Mouse (Mus musculus) liver, embryonic 15.5 days (tissue): Measurements from ENCODE around the gene Cux2. TPM values are rescaled to one million over a fixed set of nuclear protein-coding genes. Genes with fewer than 3 reads are reported as not detected.

Experiments used
- ATAC-seq: fragments of 200-750 bp; cut with Nextera tagmentation; 2 replicates; pipeline ENCODE4 v1.8.0; 2017; ENCODE audit warnings: moderate number of reproducible peaks, mild to moderate bottlenecking, moderate library complexity; ENCODE audit not compliant: insufficient read depth
- H3K27ac ChIP-seq: fragments of 300-500 bp; sonication (generic); replicated peaks from 2 replicates; pipeline ENCODE4 v1.5.1; 2015; ENCODE audit warnings: mild to moderate bottlenecking, inconsistent platforms
- H3K27me3 ChIP-seq: fragments of 300-500 bp; sonication (generic); 2 replicates; pipeline ENCODE4 v1.6.1; 2015; ENCODE audit warnings: mild to moderate bottlenecking, inconsistent platforms
- H3K36me3 ChIP-seq: fragments of 300-500 bp; sonication (generic); replicated peaks from 2 replicates; pipeline ENCODE4 v1.6.1; 2015; ENCODE audit warnings: moderate library complexity, mild to moderate bottlenecking, inconsistent platforms
- H3K4me1 ChIP-seq: fragments of 300-500 bp; sonication (generic); replicated peaks from 2 replicates; pipeline ENCODE4 v1.6.1; 2015; ENCODE audit warnings: inconsistent platforms
- H3K4me2 ChIP-seq: fragments of 300-500 bp; sonication (generic); 2 replicates; pipeline ENCODE4 v1.6.1; 2015; ENCODE audit warnings: moderate library complexity, mild to moderate bottlenecking, inconsistent platforms
- H3K4me3 ChIP-seq: fragments of 300-500 bp; sonication (generic); replicated peaks from 2 replicates; pipeline ENCODE4 v1.5.1; 2015; ENCODE audit warnings: mild to moderate bottlenecking, inconsistent platforms
- H3K9ac ChIP-seq: fragments of 300-500 bp; sonication (generic); 2 replicates; pipeline ENCODE4 v1.6.1; 2015; ENCODE audit warnings: moderate library complexity, mild to moderate bottlenecking, inconsistent platforms
- H3K9me3 ChIP-seq: fragments of 300-500 bp; sonication (generic); replicated peaks from 2 replicates; pipeline ENCODE4 v1.6.1; 2016; ENCODE audit warnings: inconsistent platforms
- WGBS: fragments of 180-500 bp; shearing (Covaris S2); methylation state at CpG from one replicate; pipeline ENCODE4 v1.1.7; 2015; ENCODE audit warnings: mixed read lengths; ENCODE audit not compliant: insufficient replicate concordance; 5-methylcytosine and 5-hydroxymethylcytosine counted together
- polyA plus RNA-seq: library from polyadenylated mRNA; unstranded; fragments of >200 nt; fragmentation: Nextera tagmentation; extraction: Ambion mirVana; gene quantifications from 2 replicates; pipeline ENCODE4 v1.2.1, GENCODE M21; 2015

Gene Cux2
- polyA plus RNA-seq, 1 experiment from 2014 or later: 1.8 TPM

GRCm38 (mm10) chr5:121922942-121923826 lies 126.7 kb downstream of the Cux2 start:
- no peak overlapping the region for H3K4me2 ChIP-seq
- no peaks in the 10 kb centered on the region for H3K4me1 ChIP-seq
- no peak overlapping the region for H3K27ac ChIP-seq
- peaks cover 34% of the 10 kb centered on the region for H3K27me3 ChIP-seq
- 50% methylated on average over 17 of the region's 17 CpGs for WGBS
- H3K9ac ChIP-seq: no peak overlapping the region
- H3K9me3 ChIP-seq: no peaks in the 10 kb centered on the region
- ATAC-seq: no peak
- no peak overlapping the region for H3K4me3 ChIP-seq
- H3K36me3 ChIP-seq: no peaks in the 10 kb centered on the region

- H3K36me3 ChIP-seq: no peaks in the 10 kb centered on the region
- H3K27me3 ChIP-seq: peaks cover 7% of the 10 kb centered on the region
- H3K9ac ChIP-seq: no peak overlapping the region
- 71% methylated on average over 7 of the region's 7 CpGs for WGBS
- H3K4me1 ChIP-seq: no peaks in the 10 kb centered on the region
- ATAC-seq: no peak
- no peak overlapping the region for H3K4me3 ChIP-seq
- H3K27ac ChIP-seq: no peak overlapping the region
- H3K4me2 ChIP-seq: no peak overlapping the region
- no peaks in the 10 kb centered on the region for H3K9me3 ChIP-seq
Measured at GRCm38 (mm10) chr5:121919216-121919615, 130.7 kb downstream of the Cux2 start.

- no peaks in the 10 kb centered on the region for H3K4me1 ChIP-seq
- 47% methylated on average over 4 of the region's 4 CpGs for WGBS
- no peak overlapping the region for H3K4me2 ChIP-seq
- no peaks in the 10 kb centered on the region for H3K9me3 ChIP-seq
- no peaks in the 10 kb centered on the region for H3K27me3 ChIP-seq
- H3K27ac ChIP-seq: no peak overlapping the region
- H3K9ac ChIP-seq: no peak overlapping the region
- no peaks in the 10 kb centered on the region for H3K36me3 ChIP-seq
- ATAC-seq: no peak
- H3K4me3 ChIP-seq: no peak overlapping the region
Measured at GRCm38 (mm10) chr5:121916813-121917212, 133.1 kb downstream of the Cux2 start.

GRCm38 (mm10) chr5:121913999-121914398 lies 135.9 kb downstream of the Cux2 start:
- no peaks in the 10 kb centered on the region for H3K36me3 ChIP-seq
- no peak overlapping the region for H3K4me2 ChIP-seq
- no peaks in the 10 kb centered on the region for H3K4me1 ChIP-seq
- H3K9ac ChIP-seq: no peak overlapping the region
- no peak overlapping the region for H3K4me3 ChIP-seq
- ATAC-seq: no peak
- no peaks in the 10 kb centered on the region for H3K27me3 ChIP-seq
- H3K9me3 ChIP-seq: no peaks in the 10 kb centered on the region
- H3K27ac ChIP-seq: no peak overlapping the region
- 72% methylated on average over 23 of the region's 23 CpGs for WGBS

- Histone ChIP-seq H3K36me3 (no peaks in the 10 kb centered on the region), H3K4me3 (no peak overlapping the region), H3K27me3 (no peaks in the 10 kb centered on the region), H3K4me1 (no peaks in the 10 kb centered on the region), H3K4me2 (no peak overlapping the region), H3K27ac (no peak overlapping the region), H3K9me3 (no peaks in the 10 kb centered on the region), H3K9ac (no peak overlapping the region)
- no peak for ATAC-seq
- 71% methylated on average over 21 of the region's 21 CpGs for WGBS
Measured at GRCm38 (mm10) chr5:121909226-121909985, 140.5 kb downstream of the Cux2 start.

- WGBS: 58% methylated on average over 17 of the region's 17 CpGs
- no peaks in the 10 kb centered on the region for H3K27me3 ChIP-seq
- no peak overlapping the region for H3K4me3 ChIP-seq
- no peak for ATAC-seq
- no peaks in the 10 kb centered on the region for H3K36me3 ChIP-seq
- H3K9ac ChIP-seq: no peak overlapping the region
- no peak overlapping the region for H3K4me2 ChIP-seq
- H3K9me3 ChIP-seq: no peaks in the 10 kb centered on the region
- H3K4me1 ChIP-seq: no peaks in the 10 kb centered on the region
- H3K27ac ChIP-seq: no peak overlapping the region
Measured at GRCm38 (mm10) chr5:121905671-121906070, 144.2 kb downstream of the Cux2 start.

GRCm38 (mm10) chr5:121904799-121905198 lies 145.1 kb downstream of the Cux2 start:
- Histone ChIP-seq H3K9ac (no peak overlapping the region), H3K36me3 (no peaks in the 10 kb centered on the region), H3K4me1 (no peaks in the 10 kb centered on the region), H3K9me3 (no peaks in the 10 kb centered on the region), H3K27me3 (no peaks in the 10 kb centered on the region), H3K27ac (no peak overlapping the region), H3K4me2 (no peak overlapping the region), H3K4me3 (no peak overlapping the region)
- 74% methylated on average over 14 of the region's 14 CpGs for WGBS
- ATAC-seq: no peak

GRCm38 (mm10) chr5:121902809-121903745 lies 146.8 kb downstream of the Cux2 start:
- no peak for ATAC-seq
- Histone ChIP-seq H3K36me3 (no peaks in the 10 kb centered on the region), H3K4me2 (no peak overlapping the region), H3K9me3 (no peaks in the 10 kb centered on the region), H3K27me3 (no peaks in the 10 kb centered on the region), H3K4me3 (no peak overlapping the region), H3K4me1 (no peaks in the 10 kb centered on the region), H3K9ac (no peak overlapping the region), H3K27ac (no peak overlapping the region)
- 64% methylated on average over 23 of the region's 23 CpGs for WGBS

- Histone ChIP-seq H3K27me3 (no peaks in the 10 kb centered on the region), H3K27ac (no peak overlapping the region), H3K9ac (no peak overlapping the region)
Measured at GRCm38 (mm10) chr5:121895117-121895756, 154.7 kb downstream of the Cux2 start.

GRCm38 (mm10) chr5:121894647-121895046 lies 155.3 kb downstream of the Cux2 start:
- H3K27me3 ChIP-seq: no peaks in the 10 kb centered on the region
- WGBS: 58% methylated on average over 10 of the region's 10 CpGs

More at GRCm38 (mm10) chr5:121895117-121895756, 154.7 kb downstream of the Cux2 start:
- H3K9me3 ChIP-seq: no peaks in the 10 kb centered on the region
- no peak for ATAC-seq
- no peak overlapping the region for H3K4me2 ChIP-seq
- H3K4me1 ChIP-seq: no peaks in the 10 kb centered on the region
- WGBS: 70% methylated on average over 24 of the region's 24 CpGs
- no peaks in the 10 kb centered on the region for H3K36me3 ChIP-seq
- H3K4me3 ChIP-seq: no peak overlapping the region

More at GRCm38 (mm10) chr5:121894647-121895046, 155.3 kb downstream of the Cux2 start:
- no peak overlapping the region for H3K27ac ChIP-seq
- no peak overlapping the region for H3K4me2 ChIP-seq
- no peak overlapping the region for H3K4me3 ChIP-seq
- ATAC-seq: no peak
- no peaks in the 10 kb centered on the region for H3K9me3 ChIP-seq
- no peaks in the 10 kb centered on the region for H3K36me3 ChIP-seq
- H3K9ac ChIP-seq: no peak overlapping the region
- H3K4me1 ChIP-seq: no peaks in the 10 kb centered on the region
